Mouse (Mus musculus) small intestine, adult 2 months (tissue): ENCODE measurements at regions not wholly inside any gene's neighbourhood (a gene's known extent, or its start where the extent isn't known, plus 50 kb on each side); places are given as distances from the start of the nearest gene placed in this dataset.

Experiments used
- CTCF ChIP-seq: fragments of 200-500 bp; IDR thresholded peaks from 2 replicates; pipeline ENCODE4 v1.5.1; 2012; ENCODE audit warnings: low read depth, mild to moderate bottlenecking, control low read depth, inconsistent platforms, low read length, moderate library complexity, mixed read lengths; ENCODE audit not compliant: insufficient replicate concordance, insufficient read length; ENCODE audit errors: extremely low read depth
- POLR2A ChIP-seq: fragments of 200-500 bp; IDR thresholded peaks from 2 replicates; pipeline ENCODE4 v1.6.1; 2012; ENCODE audit warnings: low read depth, mild to moderate bottlenecking, control low read depth, inconsistent platforms, low read length, moderate library complexity

DNA sequence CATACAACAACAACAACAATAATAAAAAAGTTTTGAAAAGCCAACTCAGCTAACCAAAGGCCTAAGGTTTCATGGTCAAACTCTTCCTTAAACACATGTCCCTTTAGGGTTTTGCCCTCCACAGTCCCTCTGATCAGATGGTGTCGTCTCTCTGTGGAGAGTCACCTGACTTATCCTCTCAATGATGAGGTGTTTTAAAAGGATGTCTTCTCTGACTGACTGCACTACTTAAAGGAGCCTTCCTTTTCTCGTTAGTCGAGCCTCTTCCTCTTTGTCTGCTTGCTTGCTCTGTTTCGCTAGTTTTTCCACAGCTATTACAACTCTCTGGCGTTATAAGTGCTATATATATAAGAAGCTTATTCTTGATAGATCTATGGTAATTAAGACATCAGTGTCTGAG, 51.9 kb upstream of the Rap1b start:
- no peak for TF ChIP-seq CTCF
- TF ChIP-seq POLR2A = no peak
